Mouse (Mus musculus) liver, postnatal 0 days (tissue): ENCODE measurements around the gene B020031M17Rik.
"Not testable (repeated sequence)": the region's sequence is repeated elsewhere in the genome, so short reads cannot be mapped to it uniquely, and the experiment has no call there.

Experiments
- CTCF ChIP-seq: sonication (generic); IDR thresholded peaks from 2 replicates; pipeline ENCODE4 v1.5.1; 2016; ENCODE audit warnings: antibody characterized with exemption, low read depth
- EP300 ChIP-seq: IDR thresholded peaks from 2 replicates; pipeline ENCODE4 v1.6.1; 2016; ENCODE audit warnings: antibody characterized with exemption, low read depth, mild to moderate bottlenecking

GRCm38 (mm10) chr13:119950706-119951105 lies at the start of gene B020031M17Rik:
- TF ChIP-seq CTCF, EP300: not testable (repeated sequence)
